Mouse (Mus musculus): ENCODE results near the gene Gm10643. TPM values are rescaled to one million over a fixed set of nuclear protein-coding genes. Genes with fewer than 3 reads are reported as not detected.
A peak's percentile ranks its signal among the peaks of the same experiment; 100 is the strongest.

Gene Gm10643
- polyA plus RNA-seq, 1 experiment from 2014 or later = 1.3 TPM

- TF ChIP-seq CTCF (IDR thresholded peaks at IDR 0.05) = peak; percentile 89
- no peak for TF ChIP-seq EP300 (IDR thresholded peaks at IDR 0.05)
- Histone ChIP-seq H3K4me3 (ENCODE audit: low read depth, low read length) (peak within 1 kb of the TSS; percentile 24), H3K4me2 (replicated peaks; ENCODE audit: low read depth, low read length) (peak within 1 kb of the TSS; percentile 52), H3K27me3 (replicated peaks; ENCODE audit: insufficient read depth, low read length) (peaks cover 24% of the 10 kb centered on the region), H3K27ac (ENCODE audit: low read length) (no peak within 1 kb of the TSS), H3K4me1 (ENCODE audit: insufficient read depth, low read depth, low read length) (peaks cover 4% of the 10 kb centered on the region; the same call in 1 of the 2 replicates), H3K36me3 (ENCODE audit: insufficient read depth, low read length) (no peaks in the 10 kb centered on the region), H3K9ac (replicated peaks; ENCODE audit: low read depth) (no peak within 1 kb of the TSS), H3K9me3 (ENCODE audit: low read length) (no peaks in the 10 kb centered on the region)
- WGBS = 3% methylated on average over 39 of the region's 40 CpGs
- peak; percentile 85 for ATAC-seq
- DNase-seq (ENCODE audit: low spot score) = peak; percentile 82
Observed at GRCm38 (mm10) chr8:84042066-84042947, 22.6 kb downstream of the Gm10643 start, which contains the start of gene Il27ra. Gene Il27ra (minus strand): TSS chr8:84042589.

- Histone ChIP-seq H3K4me2 (replicated peaks; ENCODE audit: low read depth, low read length) (no peak overlapping the region), H3K27ac (ENCODE audit: low read length) (no peak overlapping the region), H3K4me1 (ENCODE audit: insufficient read depth, low read depth, low read length) (peaks cover 4% of the 10 kb centered on the region; the same call in 1 of the 2 replicates), H3K27me3 (replicated peaks; ENCODE audit: insufficient read depth, low read length) (peaks cover 9% of the 10 kb centered on the region), H3K4me3 (ENCODE audit: low read depth, low read length) (no peak overlapping the region), H3K9ac (replicated peaks; ENCODE audit: low read depth) (no peak overlapping the region), H3K36me3 (ENCODE audit: insufficient read depth, low read length) (no peaks in the 10 kb centered on the region), H3K9me3 (ENCODE audit: low read length) (no peaks in the 10 kb centered on the region)
- TF ChIP-seq EP300 (IDR thresholded peaks at IDR 0.05) = no peak
- TF ChIP-seq CTCF (IDR thresholded peaks at IDR 0.05) = peak; percentile 92
- 7% methylated on average over 5 of the region's 5 CpGs for WGBS
- DNase-seq (ENCODE audit: low spot score) (peak; percentile 84), ATAC-seq (0 out of 2 replicates have a peak, but pooled peaks have one; percentile 6)
Observed at GRCm38 (mm10) chr8:84039050-84039449, 25.9 kb downstream of the Gm10643 start.

- Histone ChIP-seq H3K9me3 (ENCODE audit: low read length) (no peaks in the 10 kb centered on the region), H3K9ac (replicated peaks; ENCODE audit: low read depth) (no peak overlapping the region), H3K4me1 (ENCODE audit: insufficient read depth, low read depth, low read length) (peaks cover 4% of the 10 kb centered on the region; the same call in 1 of the 2 replicates), H3K27me3 (replicated peaks; ENCODE audit: insufficient read depth, low read length) (no peaks in the 10 kb centered on the region), H3K27ac (ENCODE audit: low read length) (no peak overlapping the region), H3K36me3 (ENCODE audit: insufficient read depth, low read length) (no peaks in the 10 kb centered on the region), H3K4me2 (replicated peaks; ENCODE audit: low read depth, low read length) (no peak overlapping the region), H3K4me3 (ENCODE audit: low read depth, low read length) (no peak overlapping the region)
- DNase-seq (ENCODE audit: low spot score) = no peak
- ATAC-seq = no peak
- no peak for TF ChIP-seq EP300 (IDR thresholded peaks at IDR 0.05)
- no peak for TF ChIP-seq CTCF (IDR thresholded peaks at IDR 0.05)
- WGBS = 48% methylated on average over 5 of the region's 5 CpGs
Observed at GRCm38 (mm10) chr8:84038015-84038414, 26.9 kb downstream of the Gm10643 start.

GRCm38 (mm10) chr8:84032777-84033176 lies 32.2 kb downstream of the Gm10643 start:
- Histone ChIP-seq H3K4me3 (ENCODE audit: low read depth, low read length) (no peak overlapping the region), H3K9ac (replicated peaks; ENCODE audit: low read depth) (no peak overlapping the region), H3K4me2 (replicated peaks; ENCODE audit: low read depth, low read length) (no peak overlapping the region), H3K27ac (ENCODE audit: low read length) (no peak overlapping the region), H3K27me3 (replicated peaks; ENCODE audit: insufficient read depth, low read length) (no peaks in the 10 kb centered on the region), H3K4me1 (ENCODE audit: insufficient read depth, low read depth, low read length) (no peaks in the 10 kb centered on the region), H3K36me3 (ENCODE audit: insufficient read depth, low read length) (no peaks in the 10 kb centered on the region), H3K9me3 (ENCODE audit: low read length) (no peaks in the 10 kb centered on the region)
- DNase-seq (ENCODE audit: low spot score) (no peak), ATAC-seq (no peak)
- TF ChIP-seq EP300 (IDR thresholded peaks at IDR 0.05) (no peak), CTCF (IDR thresholded peaks at IDR 0.05) (no peak)
- WGBS = 71% methylated on average over 4 of the region's 4 CpGs

GRCm38 (mm10) chr8:84029272-84029671 lies 35.7 kb downstream of the Gm10643 start:
- ATAC-seq = no peak
- TF ChIP-seq EP300 (IDR thresholded peaks at IDR 0.05) (no peak), CTCF (IDR thresholded peaks at IDR 0.05) (no peak)
- 82% methylated on average over 5 of the region's 5 CpGs for WGBS

GRCm38 (mm10) chr8:84027449-84027848 lies 37.5 kb downstream of the Gm10643 start:
- Histone ChIP-seq H3K9me3 (ENCODE audit: low read length) (no peaks in the 10 kb centered on the region), H3K27ac (ENCODE audit: low read length) (no peak overlapping the region), H3K4me1 (ENCODE audit: insufficient read depth, low read depth, low read length) (peaks cover 20% of the 10 kb centered on the region), H3K4me2 (replicated peaks; ENCODE audit: low read depth, low read length) (no peak overlapping the region), H3K27me3 (replicated peaks; ENCODE audit: insufficient read depth, low read length) (no peaks in the 10 kb centered on the region), H3K36me3 (ENCODE audit: insufficient read depth, low read length) (no peaks in the 10 kb centered on the region), H3K4me3 (ENCODE audit: low read depth, low read length) (no peak overlapping the region), H3K9ac (replicated peaks; ENCODE audit: low read depth) (no peak overlapping the region)
- 13% methylated on average over 10 of the region's 10 CpGs for WGBS
- no peak for TF ChIP-seq CTCF (IDR thresholded peaks at IDR 0.05)
- no peak for TF ChIP-seq EP300 (IDR thresholded peaks at IDR 0.05)
- DNase-seq (ENCODE audit: low spot score) (peak; percentile 40), ATAC-seq (no peak)

More at GRCm38 (mm10) chr8:84029272-84029671, 35.7 kb downstream of the Gm10643 start:
- no peak for DNase-seq (ENCODE audit: low spot score)
- H3K4me2 ChIP-seq (replicated peaks; ENCODE audit: low read depth, low read length) = no peak overlapping the region
- H3K4me3 ChIP-seq (ENCODE audit: low read depth, low read length) = no peak overlapping the region
- peaks cover 7% of the 10 kb centered on the region; the same call in 1 of the 2 replicates for H3K4me1 ChIP-seq (ENCODE audit: insufficient read depth, low read depth, low read length)
- no peaks in the 10 kb centered on the region for H3K27me3 ChIP-seq (replicated peaks; ENCODE audit: insufficient read depth, low read length)
- H3K9me3 ChIP-seq (ENCODE audit: low read length) = no peaks in the 10 kb centered on the region
- H3K36me3 ChIP-seq (ENCODE audit: insufficient read depth, low read length) = no peaks in the 10 kb centered on the region
- no peak overlapping the region for H3K27ac ChIP-seq (ENCODE audit: low read length)
- no peak overlapping the region for H3K9ac ChIP-seq (replicated peaks; ENCODE audit: low read depth)

Data from lung, postnatal 0 days (tissue).